In genomic region chr7:28932421-28933041, GRCm38 (mm10) we compare ENCODE assay signal across 8 mouse cellular contexts. TPM values are rescaled to one million over a fixed set of nuclear protein-coding genes. Genes with fewer than 3 reads are reported as not detected.
A peak's percentile ranks its signal among the peaks of the same experiment; 100 is the strongest.
DNase-seq lines count a peak whose midpoint lies in the region; ATAC-seq and TF ChIP-seq lines count a peak whose summit lies in the region.

No protein-coding gene starts in this region.

- no peak overlapping the region for H3K4me2 ChIP-seq in kidney, embryonic 16.5 days (replicated peaks; ENCODE audit: low read depth, low read length)
- no peak overlapping the region for H3K4me2 ChIP-seq in kidney, postnatal 0 days (ENCODE audit: low read length)
- no peak overlapping the region for H3K4me2 ChIP-seq in neural tube, embryonic 15.5 days
- H3K4me2 ChIP-seq in forebrain, embryonic 16.5 days (ENCODE audit: low read length): no peak overlapping the region

- H3K9ac ChIP-seq in kidney, embryonic 16.5 days (replicated peaks; ENCODE audit: low read length): no peak overlapping the region
- no peak overlapping the region for H3K9ac ChIP-seq in kidney, postnatal 0 days (ENCODE audit: low read depth, low read length)
- H3K9ac ChIP-seq in neural tube, embryonic 15.5 days (replicated peaks): no peak overlapping the region
- no peak overlapping the region for H3K9ac ChIP-seq in forebrain, embryonic 16.5 days (replicated peaks; ENCODE audit: low read depth, low read length)

- no peak overlapping the region for H3K4me3 ChIP-seq in kidney, embryonic 16.5 days (ENCODE audit: low read length)
- H3K4me3 ChIP-seq in kidney, postnatal 0 days (replicated peaks; ENCODE audit: low read depth, low read length): no peak overlapping the region
- no peak overlapping the region for H3K4me3 ChIP-seq in neural tube, embryonic 15.5 days (replicated peaks)
- H3K4me3 ChIP-seq in forebrain, embryonic 16.5 days (replicated peaks; ENCODE audit: low read length): no peak overlapping the region

- no peaks in the 10 kb centered on the region for H3K9me3 ChIP-seq in kidney, embryonic 16.5 days (ENCODE audit: low read length)
- H3K9me3 ChIP-seq in kidney, postnatal 0 days (replicated peaks; ENCODE audit: low read length): no peaks in the 10 kb centered on the region
- no peaks in the 10 kb centered on the region for H3K9me3 ChIP-seq in neural tube, embryonic 15.5 days (replicated peaks)
- no peaks in the 10 kb centered on the region for H3K9me3 ChIP-seq in forebrain, embryonic 16.5 days (ENCODE audit: control insufficient read depth, low read length)

- H3K36me3 ChIP-seq in kidney, embryonic 16.5 days (ENCODE audit: insufficient read depth, low read length): 0 out of 2 replicates have a peak, but pooled peaks cover 8% of the 10 kb centered on the region
- no peaks in the 10 kb centered on the region for H3K36me3 ChIP-seq in kidney, postnatal 0 days (ENCODE audit: insufficient read depth, low read length)
- H3K36me3 ChIP-seq in neural tube, embryonic 15.5 days: no peaks in the 10 kb centered on the region
- no peaks in the 10 kb centered on the region for H3K36me3 ChIP-seq in forebrain, embryonic 16.5 days (ENCODE audit: control insufficient read depth, insufficient read depth)

- no peak for DNase-seq in kidney, adult 9 months
- peak; percentile 93 for DNase-seq in ZHBTc4 (ENCODE audit: low read depth, low spot score)
- no peak for DNase-seq in kidney, postnatal 0 days (ENCODE audit: low spot score)
- DNase-seq in spleen, postnatal 14 days (ENCODE audit: low spot score in 2 of 2): no peak

- WGBS in kidney, embryonic 16.5 days: 68% methylated on average over 6 of the region's 6 CpGs
- WGBS in kidney, postnatal 0 days: 61% methylated on average over 6 of the region's 6 CpGs
- 83% methylated on average over 6 of the region's 6 CpGs for WGBS in neural tube, embryonic 15.5 days
- WGBS in forebrain, embryonic 16.5 days: 78% methylated on average over 6 of the region's 6 CpGs

- peak overlapping the region; percentile 95; the same call in 1 of the 2 replicates for H3K27ac ChIP-seq in kidney, embryonic 16.5 days (ENCODE audit: low read length)
- H3K27ac ChIP-seq in kidney, postnatal 0 days: peak overlapping the region; percentile 86
- no peak overlapping the region for H3K27ac ChIP-seq in neural tube, embryonic 15.5 days (replicated peaks)
- H3K27ac ChIP-seq in forebrain, embryonic 16.5 days (ENCODE audit: low read length): no peak overlapping the region

- ATAC-seq in kidney, embryonic 16.5 days (ENCODE audit: low FRiP score, low TSS enrichment): no peak
- ATAC-seq in kidney, postnatal 0 days (replicated peaks; ENCODE audit: low FRiP score, low read depth): no peak
- 0 out of 2 replicates have a peak, but pooled peaks have one; percentile 20 for ATAC-seq in monocyte, adult 5-6 weeks (replicated peaks; ENCODE audit: insufficient number of reproducible peaks, low FRiP score, low TSS enrichment, poor library complexity, severe bottlenecking)
- no peak for ATAC-seq in neural tube, embryonic 15.5 days (ENCODE audit: low FRiP score)
- no peak for ATAC-seq in forebrain, embryonic 16.5 days

- peaks cover 67% of the 10 kb centered on the region for H3K4me1 ChIP-seq in kidney, embryonic 16.5 days (ENCODE audit: insufficient read depth, low read length)
- H3K4me1 ChIP-seq in kidney, postnatal 0 days (replicated peaks; ENCODE audit: insufficient read depth, low read length): peaks cover 45% of the 10 kb centered on the region
- peaks cover 32% of the 10 kb centered on the region for H3K4me1 ChIP-seq in neural tube, embryonic 15.5 days
- H3K4me1 ChIP-seq in forebrain, embryonic 16.5 days (replicated peaks; ENCODE audit: control insufficient read depth, insufficient read depth, low read length): no peaks in the 10 kb centered on the region; the same call in 1 of the 2 replicates

- TF ChIP-seq CTCF in kidney, postnatal 0 days (IDR thresholded peaks at IDR 0.05; ENCODE audit: low read depth): no peak

- H3K27me3 ChIP-seq in kidney, embryonic 16.5 days (ENCODE audit: insufficient read depth, low read length): no peaks in the 10 kb centered on the region
- no peaks in the 10 kb centered on the region for H3K27me3 ChIP-seq in kidney, postnatal 0 days (ENCODE audit: insufficient read depth, low read length)
- H3K27me3 ChIP-seq in neural tube, embryonic 15.5 days (replicated peaks): no peaks in the 10 kb centered on the region
- H3K27me3 ChIP-seq in forebrain, embryonic 16.5 days (replicated peaks; ENCODE audit: control insufficient read depth, insufficient read depth, low read length): no peaks in the 10 kb centered on the region

RNA-seq across cellular contexts. Expression of gene Actn4, which starts 29.6 kb away (rescaled TPM):
- 360 and 374 TPM in 2 replicates for polyA plus RNA-seq in kidney, embryonic 16.5 days (2015; fragmentation: Nextera tagmentation; extraction: Ambion mirVana)
- 255 and 280 TPM in 2 replicates for polyA plus RNA-seq in kidney, postnatal 0 days (2015; fragmentation: Nextera tagmentation; extraction: Ambion mirVana)
- 25.4 to 66.0 TPM (median 36.9 TPM) in 3 replicates for total RNA-seq in monocyte, adult 5-6 weeks (2017)
- polyA plus RNA-seq in neural tube, embryonic 15.5 days (2015; fragmentation: Nextera tagmentation; extraction: Ambion mirVana): 141 and 177 TPM in 2 replicates
- 150 and 155 TPM in 2 replicates for polyA plus RNA-seq in forebrain, embryonic 16.5 days (2015; fragmentation: Nextera tagmentation; extraction: Ambion mirVana)

RNA-seq across cellular contexts. Expression of gene Eif3k, which starts 49.1 kb away (rescaled TPM):
- polyA plus RNA-seq in kidney, embryonic 16.5 days (2015; fragmentation: Nextera tagmentation; extraction: Ambion mirVana): 406 and 407 TPM in 2 replicates
- 467 and 479 TPM in 2 replicates for polyA plus RNA-seq in kidney, postnatal 0 days (2015; fragmentation: Nextera tagmentation; extraction: Ambion mirVana)
- 285 to 328 TPM (median 291 TPM) in 3 replicates for total RNA-seq in monocyte, adult 5-6 weeks (2017)
- polyA plus RNA-seq in neural tube, embryonic 15.5 days (2015; fragmentation: Nextera tagmentation; extraction: Ambion mirVana): 306 and 324 TPM in 2 replicates
- polyA plus RNA-seq in forebrain, embryonic 16.5 days (2015; fragmentation: Nextera tagmentation; extraction: Ambion mirVana): 296 and 297 TPM in 2 replicates

RNA-seq across cellular contexts. Expression of gene Map4k1, which starts 49.3 kb away (rescaled TPM):
- 9.7 and 10.1 TPM in 2 replicates for polyA plus RNA-seq in kidney, embryonic 16.5 days (2015; fragmentation: Nextera tagmentation; extraction: Ambion mirVana)
- 7.6 and 9.5 TPM in 2 replicates for polyA plus RNA-seq in kidney, postnatal 0 days (2015; fragmentation: Nextera tagmentation; extraction: Ambion mirVana)
- total RNA-seq in monocyte, adult 5-6 weeks (2017): 31.9 to 70.2 TPM (median 54.1 TPM) in 3 replicates
- polyA plus RNA-seq in neural tube, embryonic 15.5 days (2015; fragmentation: Nextera tagmentation; extraction: Ambion mirVana): 10.3 and 19.2 TPM in 2 replicates
- 6.7 and 10.0 TPM in 2 replicates for polyA plus RNA-seq in forebrain, embryonic 16.5 days (2015; fragmentation: Nextera tagmentation; extraction: Ambion mirVana)

RNA-seq across cellular contexts. Expression of gene Capn12, which starts 51.3 kb away (rescaled TPM):
- polyA plus RNA-seq in kidney, embryonic 16.5 days (2015; fragmentation: Nextera tagmentation; extraction: Ambion mirVana): 0.59 and 0.74 TPM in 2 replicates
- polyA plus RNA-seq in kidney, postnatal 0 days (2015; fragmentation: Nextera tagmentation; extraction: Ambion mirVana): 0.34 and 0.47 TPM in 2 replicates
- total RNA-seq in monocyte, adult 5-6 weeks (2017): 0.87 TPM in 1 of 3 replicates, not detected in the others
- polyA plus RNA-seq in neural tube, embryonic 15.5 days (2015; fragmentation: Nextera tagmentation; extraction: Ambion mirVana): 0.35 and 0.60 TPM in 2 replicates
- polyA plus RNA-seq in forebrain, embryonic 16.5 days (2015; fragmentation: Nextera tagmentation; extraction: Ambion mirVana): 0.27 and 0.81 TPM in 2 replicates

Comparison
In these comparisons a context has a peak if more than half of its experiments do, and no peak if none do; other contexts are left out.
1. H3K27ac ChIP-seq: peak in kidney, embryonic 16.5 days (single experiment) and kidney, postnatal 0 days (single experiment); none in neural tube, embryonic 15.5 days (single experiment) and forebrain, embryonic 16.5 days (single experiment).